Mouse (Mus musculus): ENCODE measurements at regions not wholly inside any gene's neighbourhood (a gene's known extent, or its start where the extent isn't known, plus 50 kb on each side); places are given as distances from the start of the nearest gene placed in this dataset.

- no peaks in the 10 kb centered on the region for H3K27me3 ChIP-seq (ENCODE audit: poor library complexity, severe bottlenecking)
- no peaks in the 10 kb centered on the region for H3K9me3 ChIP-seq
- WGBS, result 87% methylated on average over 2 of the region's 2 CpGs
- DNase-seq (ENCODE audit: extremely low spot score, low spot score), result no peak
- H3K4me3 ChIP-seq, result no peak overlapping the region
- no peaks in the 10 kb centered on the region for H3K36me3 ChIP-seq (replicated peaks)
- H3K4me1 ChIP-seq, result no peaks in the 10 kb centered on the region
- no peak overlapping the region for H3K27ac ChIP-seq
These were observed 55.5 kb upstream of the Lhcgr start for GRCm38 (mm10) chr17:88847255-88847654.

DNA sequence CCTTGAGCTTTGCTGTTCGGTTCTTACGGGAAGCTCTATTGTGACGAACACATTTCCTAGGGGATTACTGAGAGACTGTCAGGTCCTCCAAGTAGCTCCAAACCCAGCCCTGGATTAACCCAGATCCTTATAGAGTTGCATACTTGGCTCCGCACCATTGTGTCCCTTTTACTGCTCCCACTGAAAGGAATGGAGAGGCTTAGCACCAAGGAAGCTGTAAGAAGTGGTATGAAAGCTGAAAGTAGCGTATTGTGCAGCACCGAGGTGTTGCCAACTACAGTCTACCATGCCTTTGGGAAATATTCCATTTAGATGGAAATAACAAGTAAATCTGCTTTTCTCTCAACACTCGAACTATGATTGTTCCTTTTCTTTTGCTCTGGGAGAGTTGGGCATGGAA lies 53.5 kb upstream of the Lhcgr start:
- Histone ChIP-seq H3K9me3 (no peaks in the 10 kb centered on the region), H3K4me3 (no peak overlapping the region), H3K36me3 (replicated peaks) (no peaks in the 10 kb centered on the region), H3K4me1 (no peaks in the 10 kb centered on the region), H3K27ac (no peak overlapping the region), H3K27me3 (ENCODE audit: poor library complexity, severe bottlenecking) (no peaks in the 10 kb centered on the region)
- DNase-seq (ENCODE audit: extremely low spot score, low spot score), result no peak
- 80% methylated on average over 7 of the region's 7 CpGs for WGBS
